13 mouse cellular contexts compared by ENCODE assay signal in the genomic region with DNA sequence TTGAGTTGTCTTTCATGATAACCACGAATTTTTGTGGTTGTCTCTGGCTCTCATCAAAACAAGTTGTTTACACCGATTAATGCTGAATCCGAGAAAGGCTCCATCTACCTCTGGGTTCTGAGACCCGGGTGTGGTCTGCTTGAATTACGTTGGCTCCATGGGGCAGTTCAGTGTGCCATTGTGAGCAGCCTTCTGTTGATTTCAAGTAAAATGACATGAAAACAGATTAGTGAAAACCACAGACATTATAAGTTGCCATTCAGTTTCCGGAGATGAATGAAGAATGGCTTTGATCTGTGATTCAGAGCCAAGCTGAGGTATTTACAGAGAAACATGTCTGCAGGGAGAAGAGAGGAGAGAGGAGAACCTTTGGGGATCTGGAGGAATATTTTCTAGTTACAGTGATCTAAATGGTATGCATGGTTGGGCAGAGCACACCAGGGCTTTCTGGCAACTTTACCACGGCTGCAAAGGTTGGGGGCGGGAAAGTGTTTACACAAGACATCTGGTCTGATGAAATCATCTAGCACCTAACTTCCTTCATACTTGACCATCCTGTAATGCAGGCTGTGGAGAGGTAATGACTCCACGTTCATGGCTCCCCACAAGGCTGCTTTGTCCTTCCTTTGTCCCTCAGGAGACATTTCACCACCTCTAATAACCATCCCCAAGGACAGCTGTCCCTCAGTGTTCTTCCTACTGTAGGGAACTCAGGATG.
DNase-seq lines count a peak whose midpoint lies in the region; ATAC-seq lines count a peak whose summit lies in the region.
"Had no signal": no experiment of that assay in that cellular context is flagged by ENCODE, and none has a peak within 500 bp of the region (broad histone marks: within the 10 kb centered on the region; RNA-seq: fewer than 3 reads in every experiment).

No protein-coding gene starts in this region.

- H3K36me3 ChIP-seq in embryonic facial prominence, embryonic 14.5 days (ENCODE audit: control insufficient read depth, insufficient read depth, low read length): no peaks in the 10 kb centered on the region
- H3K36me3 ChIP-seq in lung, embryonic 16.5 days (ENCODE audit: control insufficient read depth, insufficient read depth, low read length): no peaks in the 10 kb centered on the region
- H3K36me3 ChIP-seq: forebrain, embryonic 12.5 days; heart, embryonic 15.5 days; midbrain, embryonic 15.5 days had no signal

- WGBS in embryonic facial prominence, embryonic 14.5 days: 37% methylated on average over 9 of the region's 9 CpGs
- WGBS in lung, embryonic 16.5 days: 47% methylated on average over 9 of the region's 9 CpGs

- no peaks in the 10 kb centered on the region for H3K9me3 ChIP-seq in embryonic facial prominence, embryonic 14.5 days (ENCODE audit: control insufficient read depth, low read length)
- H3K9me3 ChIP-seq in lung, embryonic 16.5 days (ENCODE audit: control insufficient read depth, low read length): no peaks in the 10 kb centered on the region
- H3K9me3 ChIP-seq: forebrain, embryonic 12.5 days; heart, embryonic 15.5 days; midbrain, embryonic 15.5 days had no signal

- DNase-seq in right cerebral cortex, adult 2 months (ENCODE audit: low spot score in 2 of 2): peak; percentile 22 to 33
- DNase-seq in right cerebral cortex, postnatal 4 days: no peak
- peak; percentile 61 for DNase-seq in embryonic facial prominence, embryonic 14.5 days (ENCODE audit: low spot score)
- DNase-seq in left cerebral cortex, adult 8-10 months (ENCODE audit: low spot score in 2 of 2): no peak
- DNase-seq in gastrocnemius, adult 18-20 months (ENCODE audit: low spot score): no peak
- no peak for DNase-seq in spleen, postnatal 36 days (ENCODE audit: low spot score in 2 of 2)
- DNase-seq: cerebellum, postnatal 25 days; kidney, postnatal 14 days; liver had no signal

- no peak overlapping the region for H3K9ac ChIP-seq in embryonic facial prominence, embryonic 14.5 days (ENCODE audit: low read depth, low read length)
- H3K9ac ChIP-seq in lung, embryonic 16.5 days (ENCODE audit: low read length): no peak overlapping the region
- H3K9ac ChIP-seq: forebrain, embryonic 12.5 days; heart, embryonic 15.5 days; midbrain, embryonic 15.5 days had no signal

- peaks cover 32% of the 10 kb centered on the region for H3K4me1 ChIP-seq in embryonic facial prominence, embryonic 14.5 days (ENCODE audit: control insufficient read depth, insufficient read depth, low read length)
- peaks cover 20% of the 10 kb centered on the region for H3K4me1 ChIP-seq in lung, embryonic 16.5 days (replicated peaks; ENCODE audit: control insufficient read depth, insufficient read depth, low read length)
- H3K4me1 ChIP-seq: forebrain, embryonic 12.5 days; midbrain, embryonic 15.5 days had no signal

- H3K4me2 ChIP-seq in embryonic facial prominence, embryonic 14.5 days (ENCODE audit: low read depth, low read length): no peak overlapping the region
- no peak overlapping the region for H3K4me2 ChIP-seq in lung, embryonic 16.5 days (ENCODE audit: low read depth, low read length)
- H3K4me2 ChIP-seq: forebrain, embryonic 12.5 days; heart, embryonic 15.5 days; midbrain, embryonic 15.5 days had no signal

- H3K27me3 ChIP-seq in embryonic facial prominence, embryonic 14.5 days (replicated peaks; ENCODE audit: control insufficient read depth, insufficient read depth, low read length): no peaks in the 10 kb centered on the region
- H3K27me3 ChIP-seq in lung, embryonic 16.5 days (ENCODE audit: control insufficient read depth, insufficient read depth, low read depth, low read length): no peaks in the 10 kb centered on the region
- H3K27me3 ChIP-seq: forebrain, embryonic 12.5 days; heart, embryonic 15.5 days; midbrain, embryonic 15.5 days had no signal

- H3K4me3 ChIP-seq in embryonic facial prominence, embryonic 14.5 days (ENCODE audit: low read depth, low read length): no peak overlapping the region
- H3K4me3 ChIP-seq in lung, embryonic 16.5 days (ENCODE audit: low read length): no peak overlapping the region
- H3K4me3 ChIP-seq: forebrain, embryonic 12.5 days; heart, embryonic 15.5 days; midbrain, embryonic 15.5 days had no signal

- H3K27ac ChIP-seq in embryonic facial prominence, embryonic 14.5 days (replicated peaks; ENCODE audit: low read depth, low read length): 0 out of 2 replicates have a peak overlapping the region, but pooled peaks have one; percentile 8
- no peak overlapping the region for H3K27ac ChIP-seq in lung, embryonic 16.5 days (ENCODE audit: low read length)
- H3K27ac ChIP-seq: forebrain, embryonic 12.5 days; heart, embryonic 15.5 days; midbrain, embryonic 15.5 days had no signal

- peak; percentile 42; the same call in 1 of the 2 replicates for ATAC-seq in embryonic facial prominence, embryonic 14.5 days (ENCODE audit: low read depth)
- peak; percentile 34 for ATAC-seq in lung, embryonic 16.5 days (ENCODE audit: low read depth)
- ATAC-seq: midbrain, embryonic 15.5 days had no signal

Comparison
In these comparisons a context has a peak if more than half of its experiments do, and no peak if none do; other contexts are left out.
1. DNase-seq: peak in right cerebral cortex, adult 2 months (2 of 2) and embryonic facial prominence, embryonic 14.5 days (single experiment); none in right cerebral cortex, postnatal 4 days (single experiment), left cerebral cortex, adult 8-10 months (0 of 2), gastrocnemius, adult 18-20 months (single experiment) and spleen, postnatal 36 days (0 of 2).